Mouse (Mus musculus): Measurements from ENCODE around the gene Zfand3. TPM values are rescaled to one million over a fixed set of nuclear protein-coding genes. Genes with fewer than 3 reads are reported as not detected.

Zfand3 gene
- polyA plus RNA-seq, 2 experiments from 2014 or later, result 17.1 to 26.8 TPM

DNA sequence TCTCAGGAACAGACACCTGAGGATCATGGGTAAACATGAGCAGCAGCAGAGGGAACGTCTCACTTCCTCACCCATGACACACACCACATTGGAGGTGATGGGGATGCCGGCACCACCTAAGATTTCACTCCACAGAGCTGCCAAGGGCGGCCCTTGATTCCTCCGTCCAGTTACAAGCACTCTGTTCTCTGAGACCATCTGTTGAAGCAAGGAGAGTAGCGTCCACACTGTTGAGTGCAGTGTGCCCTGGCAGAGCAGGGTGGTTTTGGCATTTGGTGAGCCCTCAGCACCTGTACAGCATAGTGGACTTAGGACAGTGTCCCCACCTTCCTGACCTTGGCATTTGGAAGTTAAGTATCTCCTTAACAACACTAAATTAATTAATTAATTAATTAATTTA is 107.0 kb downstream of the Zfand3 start:
- no peak for ATAC-seq

DNA sequence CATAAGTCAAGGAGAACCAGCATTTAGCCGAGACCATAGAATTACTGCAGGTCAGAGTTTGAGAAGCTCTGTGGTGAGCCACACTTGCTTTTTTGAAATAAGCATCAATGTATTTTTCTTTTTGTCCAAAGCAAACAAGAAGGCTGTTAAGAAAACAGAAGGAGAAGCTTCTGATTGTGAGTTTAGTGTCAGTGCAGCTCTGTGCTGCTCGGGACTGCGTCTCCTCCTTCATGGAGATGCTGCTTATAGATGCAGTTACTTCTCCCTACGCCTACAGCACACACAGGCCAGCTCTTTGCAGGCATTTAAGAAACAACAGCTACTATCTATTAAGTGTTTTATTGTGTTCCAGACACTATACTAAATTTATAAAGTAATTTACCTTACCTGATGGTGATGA is 107.5 kb downstream of the Zfand3 start:
- ATAC-seq, result no peak

DNA sequence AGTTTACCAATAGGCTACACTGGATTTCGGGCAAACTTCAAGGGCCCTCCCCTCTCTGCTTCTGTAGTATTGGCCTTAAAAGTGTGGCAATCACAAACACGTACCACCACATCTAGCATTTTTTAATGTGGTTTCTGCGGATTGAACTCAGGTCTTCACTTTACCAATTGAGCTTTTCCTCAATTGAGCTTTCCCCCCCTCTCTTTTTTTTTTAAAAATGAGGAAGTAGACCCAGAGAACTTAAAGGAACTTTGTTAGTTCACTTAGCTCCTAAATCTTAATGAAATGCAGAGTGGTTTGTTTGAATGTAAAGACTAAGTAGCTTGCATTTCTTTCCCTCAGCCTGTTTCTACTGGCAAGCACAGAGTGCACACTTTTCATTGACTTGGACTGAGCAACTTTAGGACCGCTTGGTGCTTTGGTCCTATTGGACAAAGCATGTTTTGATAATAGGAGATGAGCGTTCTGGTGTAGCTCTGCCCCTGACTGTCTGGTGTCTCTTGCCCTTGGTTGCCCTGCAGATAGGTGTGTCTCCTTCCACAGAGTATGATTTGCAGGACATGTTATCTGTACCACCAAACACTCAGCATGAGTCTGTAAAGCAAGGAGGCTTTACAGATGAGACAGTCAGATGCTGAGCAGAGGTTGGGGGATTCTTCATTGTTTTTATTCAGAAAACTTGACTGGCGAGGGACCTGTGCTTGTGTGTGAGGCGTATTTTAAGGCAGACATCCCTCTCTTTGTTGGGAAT is 108.2 kb downstream of the Zfand3 start:
- no peak for ATAC-seq

DNA sequence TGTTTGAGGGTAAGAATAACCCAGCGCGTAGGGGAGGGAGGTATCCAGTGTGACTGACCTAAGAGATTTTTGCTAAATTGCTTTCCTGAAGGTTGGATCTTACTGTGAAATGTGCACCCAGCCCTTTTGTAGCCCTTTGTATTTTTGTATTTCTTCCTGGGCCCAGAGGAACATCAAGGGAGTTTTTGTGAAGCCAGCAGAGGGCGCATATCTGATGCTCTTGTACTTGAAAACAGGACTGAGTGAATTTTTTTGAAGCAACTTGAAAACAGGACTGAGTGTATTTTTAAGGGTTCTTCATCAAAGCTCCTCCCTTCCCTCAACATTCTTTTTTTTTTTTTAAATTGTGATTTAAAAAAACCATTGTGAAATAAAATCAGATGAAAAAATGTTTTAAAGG is 110.2 kb downstream of the Zfand3 start:
- no peak for ATAC-seq

DNA sequence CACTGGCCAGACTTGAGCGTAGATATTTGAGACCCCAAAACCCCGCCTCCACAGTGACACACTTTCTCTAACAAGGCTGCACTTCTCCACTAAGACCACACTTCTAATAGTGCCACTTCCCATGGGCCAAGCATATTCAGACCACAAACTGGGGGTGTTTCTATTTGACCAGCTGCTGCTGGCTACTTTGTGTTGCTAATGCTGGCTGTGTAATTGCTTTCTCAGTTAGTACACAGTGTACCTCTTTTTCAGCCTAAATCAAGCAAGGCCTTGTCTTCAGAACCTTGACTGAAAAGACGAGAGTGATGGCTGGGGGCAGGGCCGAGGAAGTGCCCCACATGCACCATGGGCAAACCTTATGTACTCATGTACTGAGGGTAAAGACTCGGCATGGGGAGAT is 111.7 kb downstream of the Zfand3 start:
- ATAC-seq, result no peak

- ATAC-seq, result no peak
Measured at GRCm38 (mm10) chr17:30118036-30118435, 113.5 kb downstream of the Zfand3 start.

DNA sequence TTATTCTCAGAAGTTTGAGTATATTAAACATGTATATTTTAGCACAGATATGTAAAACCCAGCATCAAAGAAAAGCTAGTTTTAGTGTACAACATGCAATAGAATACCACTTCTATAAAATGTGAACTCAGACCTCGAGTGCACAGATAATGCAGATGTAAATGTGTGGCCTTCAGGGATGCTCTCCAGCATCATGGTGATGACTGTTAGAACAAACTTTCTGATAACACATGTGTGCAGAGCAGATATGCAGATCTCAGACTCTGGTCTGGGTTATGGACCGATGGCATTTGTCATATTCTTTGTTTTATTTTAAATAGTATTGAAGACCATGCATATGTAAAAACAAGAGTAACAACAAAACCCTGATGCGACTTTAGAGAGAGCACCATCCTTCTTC is 117.7 kb downstream of the Zfand3 start:
- no peak for ATAC-seq

GRCm38 (mm10) chr17:30128456-30128855 is 123.9 kb downstream of the Zfand3 start:
- no peak for ATAC-seq

GRCm38 (mm10) chr17:30129220-30129619 is 124.7 kb downstream of the Zfand3 start:
- no peak for ATAC-seq

DNA sequence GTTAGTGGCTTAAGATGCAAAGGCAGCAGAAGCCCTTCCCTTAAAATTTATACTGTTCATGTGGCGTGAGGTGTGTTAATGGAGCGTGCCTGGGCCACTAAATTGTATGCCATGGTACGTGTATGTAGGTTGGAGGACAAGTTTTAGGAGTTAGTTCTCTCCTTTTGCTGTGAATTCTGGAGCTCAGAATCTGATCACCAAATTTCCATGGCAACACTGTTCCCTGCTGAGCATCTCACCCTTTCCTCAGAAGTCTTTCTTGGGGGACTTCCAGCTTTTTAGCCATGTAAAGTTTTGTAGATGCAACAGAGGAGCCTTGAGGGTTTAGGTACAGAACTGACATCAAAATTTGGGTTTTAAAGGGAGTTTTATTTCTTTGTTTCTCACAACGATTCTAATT is 125.8 kb downstream of the Zfand3 start:
- ATAC-seq, result no peak

DNA sequence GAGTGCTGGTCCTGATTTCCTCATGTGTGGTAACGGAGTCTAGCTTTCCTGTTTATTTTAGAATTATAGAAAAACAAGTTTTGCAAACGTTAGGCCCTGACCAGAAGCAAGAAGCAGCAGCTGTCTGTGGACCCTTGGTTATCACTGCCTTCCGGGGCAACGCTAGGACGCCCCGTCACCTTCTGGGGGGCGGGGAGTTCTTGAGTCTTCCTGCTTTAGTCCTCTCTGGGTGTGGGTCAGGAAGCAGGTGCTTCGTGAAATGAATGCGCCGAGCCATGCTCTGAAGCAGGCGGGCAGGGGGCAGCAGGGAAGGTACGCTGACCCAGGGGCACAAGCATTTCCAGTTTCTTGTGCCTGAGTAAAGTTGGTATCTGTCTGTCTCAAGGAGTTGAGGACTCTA is 129.1 kb downstream of the Zfand3 start:
- ATAC-seq, result no peak

GRCm38 (mm10) chr17:30134955-30135735 is 130.6 kb downstream of the Zfand3 start:
- no peak for ATAC-seq

DNA sequence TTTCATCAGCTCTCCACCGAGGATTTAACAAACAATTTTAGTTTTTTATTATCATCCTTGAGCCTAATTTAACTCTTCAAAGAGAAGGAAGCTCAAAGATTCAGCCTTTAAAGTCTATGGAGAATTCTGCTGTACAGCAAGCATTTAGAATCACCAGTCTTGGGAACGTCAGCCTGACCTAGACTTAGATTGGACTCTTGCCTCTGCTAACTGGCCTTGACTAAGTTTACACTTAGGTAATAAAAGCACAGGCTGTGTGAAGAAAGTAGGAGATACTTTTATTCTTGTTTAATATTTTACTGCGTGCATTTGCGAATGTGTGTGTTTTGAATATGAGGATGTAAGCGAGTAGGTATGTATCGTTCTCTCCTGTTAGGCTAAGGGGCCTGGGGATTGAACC is 131.4 kb downstream of the Zfand3 start:
- ATAC-seq, result no peak

GRCm38 (mm10) chr17:30136684-30137083 is 132.2 kb downstream of the Zfand3 start:
- ATAC-seq, result no peak

- ATAC-seq, result no peak
Measured at GRCm38 (mm10) chr17:30137115-30137514, 132.6 kb downstream of the Zfand3 start.

GRCm38 (mm10) chr17:30144114-30144513 is 139.6 kb downstream of the Zfand3 start:
- no peak for ATAC-seq

- ATAC-seq, result no peak
Measured at GRCm38 (mm10) chr17:30145596-30146149, 141.1 kb downstream of the Zfand3 start.

DNA sequence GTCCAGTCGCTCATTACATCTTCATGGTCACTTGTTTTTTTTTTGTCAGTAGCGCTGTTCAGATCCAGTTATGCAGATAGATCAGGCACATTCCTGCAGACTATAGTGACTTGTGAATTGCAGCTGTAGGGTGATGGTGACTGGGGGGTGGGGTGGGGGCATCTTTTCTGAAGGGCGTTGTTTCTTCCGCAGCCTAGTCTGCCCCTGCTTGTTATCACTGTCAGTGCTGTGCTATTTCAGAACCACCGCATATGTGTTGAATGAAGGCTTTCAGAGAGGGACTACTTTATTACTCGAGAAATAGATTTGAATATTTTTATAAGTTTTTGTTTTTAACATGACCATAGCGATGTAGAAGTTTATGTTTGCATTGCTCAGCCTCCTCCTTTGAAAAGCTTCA is 142.0 kb downstream of the Zfand3 start:
- ATAC-seq, result no peak

DNA sequence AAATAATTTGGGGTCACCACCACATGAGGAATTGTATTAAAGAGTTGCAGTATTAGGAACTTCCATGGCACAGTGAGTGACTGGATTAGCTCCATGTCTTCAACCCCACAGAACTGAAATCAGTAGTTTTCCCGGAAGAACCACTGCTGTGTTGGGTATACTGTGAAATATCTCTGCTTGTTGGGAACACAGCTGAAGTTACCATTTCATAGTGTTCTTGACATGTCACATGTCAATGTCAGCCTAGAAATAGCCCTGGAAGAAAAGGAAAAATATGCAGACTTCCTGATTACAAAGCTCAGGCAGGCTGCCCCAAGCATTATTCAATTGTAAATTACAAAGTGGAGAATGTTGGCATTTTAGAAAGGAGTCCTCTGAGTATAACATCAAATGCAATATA is 143.4 kb downstream of the Zfand3 start:
- ATAC-seq, result no peak

DNA sequence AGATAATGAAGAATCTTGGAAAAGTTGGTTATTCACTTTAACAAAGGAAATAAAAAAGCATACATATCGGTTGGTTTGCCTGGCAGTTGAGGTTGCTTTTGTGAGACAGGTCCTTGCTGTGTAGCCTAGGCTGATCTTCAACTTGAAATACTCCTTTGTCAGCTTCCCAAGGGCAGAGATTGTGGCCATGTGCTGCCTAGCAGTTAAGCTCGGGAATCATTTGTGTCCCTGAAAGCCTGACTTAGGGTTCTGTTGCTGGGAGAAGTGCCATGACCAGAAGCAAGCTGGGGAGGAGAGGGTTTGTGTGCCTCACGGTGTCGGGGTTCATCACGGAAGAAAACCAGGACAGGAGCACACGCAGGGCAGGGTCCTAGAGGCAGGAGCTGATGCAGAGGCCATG is 143.8 kb downstream of the Zfand3 start:
- no peak for ATAC-seq

- no peak for ATAC-seq
Measured at GRCm38 (mm10) chr17:30149911-30150310, 145.4 kb downstream of the Zfand3 start.

- ATAC-seq, result no peak
Measured at GRCm38 (mm10) chr17:30154144-30154543, 149.6 kb downstream of the Zfand3 start.

GRCm38 (mm10) chr17:30154861-30155260 is 150.3 kb downstream of the Zfand3 start:
- no peak for ATAC-seq

GRCm38 (mm10) chr17:30155411-30155925 is 150.9 kb downstream of the Zfand3 start:
- no peak for ATAC-seq
